Mouse (Mus musculus) A20 (cell line): Measurements from ENCODE around the gene Cpb1.

Experiments
- DNase-seq: peaks from one replicate; pipeline ENCODE4 v3.0.0-alpha.2; 2011; ENCODE audit warnings: low read depth, low spot score

The Cpb1 gene

GRCm38 (mm10) chr3:20275633-20276032 is at the start of gene Cpb1:
Gene Cpb1 (minus strand): TSS chr3:20275733.
- no peak for DNase-seq

GRCm38 (mm10) chr3:20317233-20317632 is 41.7 kb upstream of the Cpb1 start:
- no peak for DNase-seq

- DNase-seq: no peak
Observed at GRCm38 (mm10) chr3:20309142-20309541, 33.6 kb upstream of the Cpb1 start.

GRCm38 (mm10) chr3:20307256-20307655 is 31.7 kb upstream of the Cpb1 start:
- no peak for DNase-seq

GRCm38 (mm10) chr3:20304758-20305352 is 29.3 kb upstream of the Cpb1 start:
- DNase-seq: no peak

GRCm38 (mm10) chr3:20295546-20295945 is 20.0 kb upstream of the Cpb1 start:
- no peak for DNase-seq

- no peak for DNase-seq
Observed at GRCm38 (mm10) chr3:20294542-20295348, 19.2 kb upstream of the Cpb1 start.

GRCm38 (mm10) chr3:20291370-20291769 is 15.8 kb upstream of the Cpb1 start:
- no peak for DNase-seq

GRCm38 (mm10) chr3:20288761-20289160 is 13.2 kb upstream of the Cpb1 start:
- no peak for DNase-seq

GRCm38 (mm10) chr3:20281796-20282195 is 6.3 kb upstream of the Cpb1 start:
- DNase-seq: no peak

GRCm38 (mm10) chr3:20254566-20255479 is 20.7 kb downstream of the Cpb1 start:
- DNase-seq: no peak

GRCm38 (mm10) chr3:20243913-20244312 is 31.6 kb downstream of the Cpb1 start:
- no peak for DNase-seq

GRCm38 (mm10) chr3:20242050-20242449 is 33.5 kb downstream of the Cpb1 start, which contains the start of gene Cpa3:
Gene Cpa3 (minus strand): TSS chr3:20242181.
- DNase-seq: no peak

- no peak for DNase-seq
Observed at GRCm38 (mm10) chr3:20239741-20240140, 35.8 kb downstream of the Cpb1 start.

GRCm38 (mm10) chr3:20236965-20237364 is 38.6 kb downstream of the Cpb1 start:
- no peak for DNase-seq

- DNase-seq: no peak
Observed at GRCm38 (mm10) chr3:20229027-20229426, 46.5 kb downstream of the Cpb1 start.

- DNase-seq: no peak
Observed at GRCm38 (mm10) chr3:20225429-20225828, 50.1 kb downstream of the Cpb1 start.

GRCm38 (mm10) chr3:20222926-20223698 is 52.4 kb downstream of the Cpb1 start:
- no peak for DNase-seq

- no peak for DNase-seq
Observed at GRCm38 (mm10) chr3:20222136-20222535, 53.4 kb downstream of the Cpb1 start.

GRCm38 (mm10) chr3:20198869-20199268 is 76.7 kb downstream of the Cpb1 start:
- peak; percentile 58 for DNase-seq
